Mouse (Mus musculus) myocyte (in vitro differentiated cells): ENCODE measurements around the gene Ppp3r1. TPM values are rescaled to one million over a fixed set of nuclear protein-coding genes. Genes with fewer than 3 reads are reported as not detected.

ENCODE experiments used
- H3K27me3 ChIP-seq: one replicate; pipeline ENCODE4 v1.6.1; 2011; ENCODE audit not compliant: control insufficient read depth, insufficient read depth, insufficient read length
- H3K36me3 ChIP-seq: one replicate; pipeline ENCODE4 v1.6.1; 2011; ENCODE audit not compliant: control insufficient read depth, insufficient read depth
- H3K4me2 ChIP-seq: one replicate; pipeline ENCODE4 v1.6.1; 2011; ENCODE audit warnings: low read depth, control low read depth
- H3K4me3 ChIP-seq: one replicate; pipeline ENCODE4 v1.5.1; 2011; ENCODE audit warnings: mild to moderate bottlenecking, control low read depth, moderate library complexity
- H3K79me2 ChIP-seq: one replicate; pipeline ENCODE4 v1.6.1; 2011; ENCODE audit not compliant: control insufficient read depth, insufficient read depth
- H3ac ChIP-seq: one replicate; pipeline ENCODE4 v1.6.1; 2011; ENCODE audit not compliant: control insufficient read depth, insufficient read length
- CEBPB ChIP-seq: IDR thresholded peaks from 2 replicates; pipeline ENCODE4 v1.6.1; 2011; ENCODE audit warnings: mild to moderate bottlenecking, moderate library complexity; ENCODE audit not compliant: poor library complexity, insufficient read depth, severe bottlenecking
- E2F4 ChIP-seq: IDR thresholded peaks from one replicate; pipeline ENCODE4 v1.6.1; 2011; ENCODE audit warnings: mild to moderate bottlenecking, control low read depth, moderate library complexity; ENCODE audit not compliant: insufficient read depth
- MAX ChIP-seq: IDR thresholded peaks from one replicate; pipeline ENCODE4 v1.6.1; 2011; ENCODE audit warnings: low read depth, mild to moderate bottlenecking, control low read depth
- MYOD1 ChIP-seq, 3 experiments: IDR thresholded peaks; one replicate each; pipeline ENCODE4 v1.6.1; 2011; ENCODE audit warnings: control low read depth in 2 of 3, low read depth in 2 of 3, mild to moderate bottlenecking in 2 of 3, moderate library complexity in 1 of 3; ENCODE audit not compliant: insufficient read length in 2 of 3, control insufficient read depth in 1 of 3
- MYOG ChIP-seq, 3 experiments: IDR thresholded peaks; one replicate each; pipeline ENCODE4 v1.6.1; 2011; ENCODE audit warnings: control low read depth in 2 of 3, low read depth in 2 of 3, mild to moderate bottlenecking in 2 of 3; ENCODE audit not compliant: insufficient read length in 2 of 3, control insufficient read depth in 1 of 3, insufficient read depth in 1 of 3
- POLR2A ChIP-seq: IDR thresholded peaks from one replicate; pipeline ENCODE4 v1.6.1; 2011; ENCODE audit warnings: low read depth, mild to moderate bottlenecking, control low read depth, moderate library complexity; ENCODE audit not compliant: insufficient read length
- POLR2AphosphoS2 ChIP-seq: IDR thresholded peaks from one replicate; pipeline ENCODE4 v1.6.1; 2011; ENCODE audit warnings: low read depth, control low read depth; ENCODE audit not compliant: insufficient read length
- REST ChIP-seq: IDR thresholded peaks from one replicate; pipeline ENCODE4 v1.6.1; 2011; ENCODE audit warnings: mild to moderate bottlenecking, control low read depth, moderate library complexity; ENCODE audit not compliant: insufficient read depth, insufficient read length
- SRF ChIP-seq: IDR thresholded peaks from one replicate; pipeline ENCODE4 v1.6.1; 2011; ENCODE audit warnings: low read depth; ENCODE audit not compliant: control insufficient read depth, insufficient read length
- TCF12 ChIP-seq: IDR thresholded peaks from one replicate; pipeline ENCODE4 v1.6.1; 2011; ENCODE audit warnings: mild to moderate bottlenecking, control low read depth; ENCODE audit not compliant: poor library complexity, insufficient read depth, severe bottlenecking
- TCF3 ChIP-seq: IDR thresholded peaks from one replicate; pipeline ENCODE4 v1.6.1; 2011; ENCODE audit warnings: low read depth, control low read depth; ENCODE audit not compliant: insufficient read length
- USF1 ChIP-seq: IDR thresholded peaks from one replicate; pipeline ENCODE4 v1.6.1; 2011; ENCODE audit warnings: low read depth, mild to moderate bottlenecking, control low read depth, moderate library complexity
- polyA plus RNA-seq: library from polyadenylated mRNA; unstranded; fragments of >200 nt; fragmentation: generic; extraction: Trizol; gene quantifications from one replicate; pipeline ENCODE4 v1.2.1, GENCODE M21; 2012; ENCODE audit warnings: missing spikeins

Gene Ppp3r1
- polyA plus RNA-seq, 1 experiment, result 49.8 TPM

- no peak for TF ChIP-seq SRF
- H3K4me3 ChIP-seq, result no peak overlapping the region
- no peak overlapping the region for H3ac ChIP-seq
- H3K27me3 ChIP-seq, result no peaks in the 10 kb centered on the region
- peaks cover 61% of the 10 kb centered on the region for H3K36me3 ChIP-seq
- no peak overlapping the region for H3K4me2 ChIP-seq
- H3K79me2 ChIP-seq, result no peaks in the 10 kb centered on the region
Observed at GRCm38 (mm10) chr11:17199840-17200501, 40.9 kb downstream of the Ppp3r1 start.

- no peak for TF ChIP-seq POLR2AphosphoS2
- no peak for TF ChIP-seq MYOD1 (IDR thresholded peaks at IDR 0.05; ENCODE audit: control insufficient read depth in 1 of 3, insufficient read length in 2 of 3, low read depth in 2 of 3)
- no peak for TF ChIP-seq REST
- TF ChIP-seq POLR2A, result no peak
- no peak for TF ChIP-seq MAX
- TF ChIP-seq MYOG (IDR thresholded peaks at IDR 0.05; ENCODE audit: control insufficient read depth in 1 of 3, insufficient read depth in 1 of 3, insufficient read length in 2 of 3, low read depth in 2 of 3), result no peak
- TF ChIP-seq TCF3, result no peak
- no peak for TF ChIP-seq E2F4
- no peak for TF ChIP-seq CEBPB
- no peak for TF ChIP-seq SRF
- no peak for TF ChIP-seq USF1
- no peak for TF ChIP-seq TCF12
- no peaks in the 10 kb centered on the region for H3K27me3 ChIP-seq
- no peak overlapping the region for H3K4me3 ChIP-seq
- peaks cover 56% of the 10 kb centered on the region for H3K36me3 ChIP-seq
- no peaks in the 10 kb centered on the region for H3K79me2 ChIP-seq
- no peak overlapping the region for H3K4me2 ChIP-seq
- no peak overlapping the region for H3ac ChIP-seq
Observed at GRCm38 (mm10) chr11:17200936-17201335, 41.9 kb downstream of the Ppp3r1 start.

- H3ac ChIP-seq, result no peak overlapping the region
- H3K4me3 ChIP-seq, result no peak overlapping the region
- no peak for TF ChIP-seq MYOG (IDR thresholded peaks at IDR 0.05; ENCODE audit: control insufficient read depth in 1 of 3, insufficient read depth in 1 of 3, insufficient read length in 2 of 3, low read depth in 2 of 3)
- TF ChIP-seq USF1, result no peak
- TF ChIP-seq POLR2A, result no peak
- no peak for TF ChIP-seq REST
- TF ChIP-seq E2F4, result no peak
- no peak for TF ChIP-seq TCF3
- TF ChIP-seq MAX, result no peak
- TF ChIP-seq POLR2AphosphoS2, result no peak
- TF ChIP-seq CEBPB, result no peak
- TF ChIP-seq MYOD1 (IDR thresholded peaks at IDR 0.05; ENCODE audit: control insufficient read depth in 1 of 3, insufficient read length in 2 of 3, low read depth in 2 of 3), result no peak
- no peak overlapping the region for H3K4me2 ChIP-seq
- no peaks in the 10 kb centered on the region for H3K27me3 ChIP-seq
- H3K79me2 ChIP-seq, result no peaks in the 10 kb centered on the region
- peaks cover 52% of the 10 kb centered on the region for H3K36me3 ChIP-seq
Observed at GRCm38 (mm10) chr11:17202481-17202880, 43.4 kb downstream of the Ppp3r1 start.

GRCm38 (mm10) chr11:17211258-17212140 lies 52.4 kb downstream of the Ppp3r1 start, which contains the start of gene Pno1:
Gene Pno1 (minus strand): TSS chr11:17211568.
- peaks cover 34% of the 10 kb centered on the region for H3K79me2 ChIP-seq
- H3ac ChIP-seq, result peak within 1 kb of the TSS; percentile 65
- H3K4me2 ChIP-seq, result peak within 1 kb of the TSS; percentile 90
- H3K27me3 ChIP-seq, result no peaks in the 10 kb centered on the region
- H3K36me3 ChIP-seq, result peaks cover 3% of the 10 kb centered on the region
- TF ChIP-seq SRF, result peak; percentile 58
- peak; percentile 72 for TF ChIP-seq POLR2AphosphoS2
- TF ChIP-seq TCF3, result no peak
- TF ChIP-seq MYOD1 (IDR thresholded peaks at IDR 0.05; ENCODE audit: control insufficient read depth in 1 of 3, insufficient read length in 2 of 3, low read depth in 2 of 3), result no peak
- TF ChIP-seq E2F4, result no peak
- TF ChIP-seq REST, result no peak
- no peak for TF ChIP-seq CEBPB
- peak; percentile 100 for TF ChIP-seq MAX
- TF ChIP-seq USF1, result peak; percentile 75
- TF ChIP-seq POLR2A, result peak; percentile 80
- no peak for TF ChIP-seq TCF12
- no peak for TF ChIP-seq MYOG (IDR thresholded peaks at IDR 0.05; ENCODE audit: control insufficient read depth in 1 of 3, insufficient read depth in 1 of 3, insufficient read length in 2 of 3, low read depth in 2 of 3)
- peak within 1 kb of the TSS; percentile 48 for H3K4me3 ChIP-seq

- no peaks in the 10 kb centered on the region for H3K27me3 ChIP-seq
- no peak for TF ChIP-seq MYOG (IDR thresholded peaks at IDR 0.05; ENCODE audit: control insufficient read depth in 1 of 3, insufficient read depth in 1 of 3, insufficient read length in 2 of 3, low read depth in 2 of 3)
- TF ChIP-seq E2F4, result no peak
- no peak for TF ChIP-seq POLR2A
- no peak for TF ChIP-seq MAX
- no peak for TF ChIP-seq CEBPB
- TF ChIP-seq TCF3, result no peak
- TF ChIP-seq MYOD1 (IDR thresholded peaks at IDR 0.05; ENCODE audit: control insufficient read depth in 1 of 3, insufficient read length in 2 of 3, low read depth in 2 of 3), result no peak
- no peak for TF ChIP-seq TCF12
Observed at GRCm38 (mm10) chr11:17212141-17212495, 53.1 kb downstream of the Ppp3r1 start.

More at GRCm38 (mm10) chr11:17212141-17212495, 53.1 kb downstream of the Ppp3r1 start:
- Histone ChIP-seq H3K4me2 (peak overlapping the region; percentile 90), H3ac (peak overlapping the region; percentile 65), H3K4me3 (peak overlapping the region; percentile 48), H3K79me2 (peaks cover 34% of the 10 kb centered on the region), H3K36me3 (no peaks in the 10 kb centered on the region)
